Mouse (Mus musculus): ENCODE results near the gene Borcs7. TPM values are rescaled to one million over a fixed set of nuclear protein-coding genes. Genes with fewer than 3 reads are reported as not detected.

Borcs7 gene
- total RNA-seq, 2 experiments from 2014 or later: 15.8 to 17.7 TPM

- intact Hi-C loops (cut with DNase I): no loop called here
- DNase-seq: no peak
Observed at GRCm38 (mm10) chr19:46662214-46662613, 27.5 kb upstream of the Borcs7 start.

DNA sequence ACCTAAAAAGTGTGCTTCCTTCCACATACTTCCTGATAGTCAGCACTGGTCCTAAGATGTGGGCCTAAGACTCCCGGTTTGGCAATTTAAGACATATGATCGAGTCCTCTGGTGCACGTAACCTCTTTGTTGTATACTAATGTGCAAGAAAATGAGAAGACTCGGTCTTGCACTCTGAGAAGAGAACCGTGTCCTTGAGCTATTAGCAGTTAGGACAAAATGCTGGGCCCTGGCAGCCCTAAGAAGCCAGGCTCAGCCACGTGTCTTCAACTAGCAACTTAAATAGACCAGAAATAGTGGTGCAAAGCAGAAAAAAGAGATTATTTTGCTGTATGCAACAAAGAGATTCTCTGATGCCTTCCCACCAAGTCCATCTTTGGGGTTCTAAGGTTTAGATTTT is 26.9 kb upstream of the Borcs7 start:
- DNase-seq: no peak
- intact Hi-C loops (cut with DNase I): no loop called here

DNA sequence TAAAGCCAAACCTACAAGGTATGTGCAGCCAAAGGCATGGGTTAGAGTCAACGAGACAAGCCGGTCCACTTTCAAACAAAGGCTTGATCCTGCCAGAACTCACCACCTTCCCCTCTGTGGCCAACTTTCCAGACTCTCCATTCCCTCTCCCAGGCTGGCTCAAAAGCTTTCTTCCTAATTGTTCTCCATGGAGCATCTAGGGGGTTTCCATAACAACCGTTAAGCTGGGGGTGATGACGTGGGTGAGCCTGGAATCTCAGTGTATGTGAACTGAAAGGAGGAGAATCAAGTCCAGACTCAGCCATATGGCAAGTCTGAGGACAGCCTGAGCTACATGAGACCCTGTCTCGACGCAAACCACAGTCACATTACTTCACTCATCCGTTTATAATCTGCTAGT is 24.2 kb upstream of the Borcs7 start:
- DNase-seq: no peak
- intact Hi-C loops (cut with DNase I): no loop called here

- DNase-seq: no peak
- intact Hi-C loops (cut with DNase I): no loop called here
Observed at GRCm38 (mm10) chr19:46667300-46667699, 22.4 kb upstream of the Borcs7 start.

- DNase-seq: no peak
- intact Hi-C loops (cut with DNase I): no loop called here
Observed at GRCm38 (mm10) chr19:46668263-46668662, 21.4 kb upstream of the Borcs7 start.

- intact Hi-C loops (cut with DNase I): loop anchor here (2.0 to 5.0 kb wide), 2 partner anchors 71 to 202 kb away; no protein-coding TSS in a partner anchor
- no peak for DNase-seq
Observed at GRCm38 (mm10) chr19:46669802-46670201, 19.9 kb upstream of the Borcs7 start.

DNA sequence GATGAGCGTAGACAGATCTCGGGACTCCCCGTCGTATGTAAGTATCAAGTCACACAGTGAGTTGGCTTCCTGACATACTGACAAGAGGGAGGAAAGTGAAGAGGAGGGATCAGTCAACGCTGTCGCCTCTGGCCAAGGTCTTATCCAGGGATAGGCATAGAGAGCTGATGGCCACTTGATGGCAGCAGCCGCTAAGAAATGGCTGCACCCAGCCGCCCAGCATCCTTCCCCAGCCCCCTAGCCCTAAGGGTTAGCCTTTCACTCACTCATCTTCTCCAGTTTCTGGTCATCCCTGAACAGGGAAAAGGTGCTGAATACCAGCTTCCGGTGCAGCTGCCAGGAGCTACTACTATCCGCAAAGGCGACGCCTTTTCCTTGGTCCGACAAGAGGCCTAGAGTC is 19.0 kb upstream of the Borcs7 start:
- intact Hi-C loops (cut with DNase I): loop anchor here (2.0 to 5.0 kb wide), 2 partner anchors 70 to 202 kb away; no protein-coding TSS in a partner anchor
- peak; percentile 69 for DNase-seq

GRCm38 (mm10) chr19:46672766-46673418 is 16.8 kb upstream of the Borcs7 start, which contains the start of gene Cyp17a1:
TSS of gene Cyp17a1 (minus strand) at chr19:46673172.
- intact Hi-C loops (cut with DNase I): loop anchor here (5.0 kb wide), 1 partner anchor 199 kb away; no protein-coding TSS in a partner anchor
- no peak for DNase-seq

DNA sequence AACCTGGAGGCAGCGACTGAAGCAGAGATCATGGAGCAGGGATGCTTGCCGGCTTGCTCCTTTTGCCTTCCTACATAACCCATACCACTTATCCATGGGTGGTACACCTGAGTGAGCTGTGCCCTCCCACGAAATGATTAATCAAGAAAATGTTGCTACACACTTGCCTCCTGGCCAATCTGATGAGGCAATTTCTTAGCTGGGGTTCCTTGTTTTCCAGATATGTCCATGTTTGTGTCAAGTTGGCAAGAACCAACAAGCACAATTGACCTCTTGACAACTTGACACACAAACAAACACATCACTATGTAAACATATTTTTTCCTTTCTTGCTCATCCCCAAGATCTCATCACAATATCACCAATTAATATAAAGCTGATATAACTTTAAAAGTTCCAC is 14.1 kb upstream of the Borcs7 start:
- DNase-seq: no peak
- intact Hi-C loops (cut with DNase I): no loop called here

DNA sequence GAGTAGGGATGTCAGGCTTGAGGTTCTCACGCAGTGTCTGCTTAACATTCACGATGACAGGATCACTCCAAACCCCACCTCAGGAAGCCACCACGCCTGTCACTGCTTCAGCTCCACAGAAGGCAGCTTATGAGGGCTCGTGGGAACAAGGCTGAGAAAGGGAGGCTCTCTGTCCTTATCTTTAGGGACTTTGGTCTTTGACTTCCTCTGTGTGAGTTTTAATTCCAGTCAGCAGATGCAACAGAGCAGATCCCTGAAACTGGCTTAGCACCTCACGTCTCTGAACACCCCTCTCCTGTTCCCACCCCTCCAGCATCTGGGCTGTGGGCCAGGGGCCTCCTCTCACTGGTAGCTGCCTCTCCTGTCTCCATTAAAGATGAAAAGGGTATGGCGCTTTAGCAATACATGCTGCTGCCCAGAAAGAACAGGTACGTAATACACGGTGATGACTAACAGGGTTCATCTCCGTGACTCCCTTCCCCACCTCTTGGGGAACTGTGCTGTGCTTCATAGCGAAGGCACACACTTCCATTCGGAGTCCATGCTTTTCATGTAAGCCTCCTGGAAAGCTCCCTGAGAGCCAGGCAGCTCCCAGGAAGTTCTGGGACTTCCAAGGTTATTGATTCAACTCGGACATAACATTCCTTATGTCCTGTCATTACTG is 9.9 kb upstream of the Borcs7 start:
- intact Hi-C loops (cut with DNase I): no loop called here
- DNase-seq: no peak

DNA sequence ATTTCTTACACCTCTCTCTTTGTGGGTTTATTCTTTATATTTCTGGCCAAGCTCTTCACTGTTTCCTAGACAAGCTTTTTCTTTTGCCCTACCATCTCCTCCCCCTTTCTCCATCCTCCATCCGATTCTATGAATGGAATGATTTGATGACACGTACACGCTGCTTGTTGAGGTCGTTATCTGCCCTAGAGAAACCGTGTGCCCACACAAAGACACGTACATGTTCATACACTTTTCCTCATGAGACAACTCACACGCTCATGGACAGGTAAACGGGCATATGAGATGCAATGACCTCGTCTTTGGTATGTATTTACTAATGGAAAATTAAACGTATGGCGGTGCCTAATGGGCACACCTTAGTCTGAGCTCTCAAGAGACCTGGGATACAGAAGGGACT is 681 bp downstream of the Borcs7 start:
- DNase-seq: no peak

GRCm38 (mm10) chr19:46691078-46691477 is 1.4 kb downstream of the Borcs7 start:
- intact Hi-C loops (cut with DNase I): no loop called here
- no peak for DNase-seq

More for the DNA sequence above, 681 bp downstream of the Borcs7 start:
- intact Hi-C loops (cut with DNase I): no loop called here

DNA sequence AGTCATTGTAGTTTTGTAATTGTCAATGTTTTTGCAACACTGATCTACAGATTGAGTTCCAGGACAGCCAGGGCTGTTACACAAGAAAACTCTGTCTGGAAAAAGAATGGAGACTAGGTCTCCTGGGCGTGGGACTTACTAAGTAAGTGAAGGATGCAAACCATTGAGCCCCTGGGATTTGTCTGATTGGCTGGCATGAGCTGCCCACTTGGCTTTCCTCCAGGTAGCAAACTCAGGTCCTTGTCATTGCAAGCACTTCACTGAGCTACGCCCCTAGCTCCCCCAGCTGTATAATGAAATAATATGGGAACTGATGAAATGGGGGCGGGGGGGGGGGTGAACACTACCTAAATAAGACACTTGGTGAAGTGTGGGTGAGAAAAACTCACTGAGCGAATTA is 3.4 kb downstream of the Borcs7 start:
- intact Hi-C loops (cut with DNase I): no loop called here
- DNase-seq: peak; percentile 34

DNA sequence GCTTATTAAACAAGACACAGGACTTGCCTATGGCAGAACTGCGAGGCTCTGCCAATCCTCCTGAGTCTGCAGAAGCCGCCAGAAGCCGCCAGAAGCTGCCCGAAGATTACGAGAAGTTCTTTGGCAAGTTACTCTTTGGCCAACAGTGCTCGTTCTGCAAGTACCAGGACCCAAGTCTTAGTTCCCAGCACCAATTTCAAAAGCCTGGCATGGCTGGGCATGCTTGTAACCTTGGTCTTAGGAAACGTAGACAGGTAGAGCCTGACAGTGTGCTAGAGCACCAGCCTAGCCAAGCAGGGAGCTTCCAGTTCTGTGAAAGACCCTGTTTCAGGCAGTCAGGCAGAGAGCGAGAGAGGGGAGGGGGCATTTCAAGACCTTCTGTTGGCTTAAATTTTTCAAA is 6.8 kb downstream of the Borcs7 start:
- DNase-seq: no peak
- intact Hi-C loops (cut with DNase I): no loop called here

GRCm38 (mm10) chr19:46696943-46697342 is 7.2 kb downstream of the Borcs7 start:
- intact Hi-C loops (cut with DNase I): no loop called here
- DNase-seq: peak; percentile 24

GRCm38 (mm10) chr19:46697840-46698517 is 8.3 kb downstream of the Borcs7 start:
- no peak for DNase-seq
- intact Hi-C loops (cut with DNase I): no loop called here

DNA sequence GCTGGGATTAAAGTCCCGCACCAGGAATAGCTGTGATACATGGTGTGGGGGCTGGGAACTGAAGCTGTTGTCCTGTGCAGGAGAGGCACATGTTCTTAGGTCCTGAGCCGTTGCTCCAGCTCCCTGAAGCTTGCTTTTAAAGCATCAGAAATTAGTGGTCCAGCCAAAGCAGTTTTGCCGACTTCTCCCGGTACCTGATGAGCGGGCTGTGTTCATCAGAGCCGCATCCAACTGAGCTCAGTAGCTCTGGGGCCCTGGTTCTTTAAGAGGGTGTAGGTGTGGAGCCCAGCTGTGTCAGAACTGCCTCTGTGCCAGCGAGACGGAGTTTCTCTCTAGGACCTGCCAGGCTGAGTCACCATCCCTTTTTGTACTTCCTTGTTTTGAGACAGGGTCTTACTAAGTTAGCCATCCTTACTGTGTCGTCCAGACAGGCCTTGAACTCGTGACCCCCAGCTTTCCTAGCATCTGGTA is 9.3 kb downstream of the Borcs7 start:
- no peak for DNase-seq
- intact Hi-C loops (cut with DNase I): no loop called here

DNA sequence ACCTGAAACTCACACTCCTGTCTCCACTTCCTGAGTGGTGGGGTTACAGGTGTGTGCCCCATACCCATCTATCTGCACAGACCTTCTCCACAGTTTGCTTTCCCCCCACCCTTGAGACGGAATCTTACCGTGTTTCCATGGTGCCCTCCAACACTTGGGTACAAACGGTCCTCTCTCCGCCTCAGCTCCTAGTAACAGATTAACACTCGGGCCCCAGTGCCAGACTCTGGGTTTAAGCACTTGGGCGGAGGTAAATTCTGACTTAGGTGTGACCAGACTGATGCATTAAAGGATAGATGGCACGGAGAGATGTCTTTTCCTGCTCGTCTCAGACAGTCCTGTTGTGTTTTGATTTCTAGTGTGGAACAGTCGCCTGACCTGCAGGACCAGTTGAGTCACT is 11.4 kb downstream of the Borcs7 start:
- no peak for DNase-seq
- intact Hi-C loops (cut with DNase I): no loop called here

DNA sequence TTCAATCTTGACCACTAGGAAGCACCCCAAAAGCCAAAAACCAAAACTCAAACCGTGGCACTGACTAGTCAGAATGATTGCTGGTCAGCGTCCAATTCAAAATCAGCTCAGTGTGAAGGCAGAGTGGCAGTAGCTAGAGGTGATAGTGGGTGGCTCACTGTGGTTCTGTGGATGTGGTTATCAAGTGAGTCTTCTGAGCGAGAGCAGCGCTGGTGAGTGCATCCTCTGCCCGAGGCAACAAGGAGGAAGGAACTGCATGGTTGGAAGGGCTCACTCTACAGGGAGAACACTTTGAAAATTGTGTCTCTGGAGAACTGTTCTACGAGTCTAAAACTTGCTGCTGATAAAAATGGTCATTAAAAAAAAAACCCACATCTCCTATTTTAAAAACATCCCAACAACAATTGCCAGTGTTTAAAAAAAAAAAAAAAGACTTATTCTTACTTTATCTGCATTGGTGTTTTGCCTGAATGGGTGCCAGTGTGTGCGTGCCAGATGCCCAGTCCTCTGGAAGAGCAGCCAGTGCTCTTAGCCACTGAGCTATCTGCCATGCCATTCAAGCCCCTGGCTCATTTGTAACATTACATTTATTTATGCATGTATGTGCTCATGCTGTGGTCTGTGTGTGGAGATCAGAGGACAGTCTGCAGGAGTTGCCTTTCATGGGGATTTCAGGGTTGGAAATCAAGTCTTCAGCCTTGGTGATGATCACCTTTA is 16.2 kb downstream of the Borcs7 start:
- DNase-seq: no peak

DNA sequence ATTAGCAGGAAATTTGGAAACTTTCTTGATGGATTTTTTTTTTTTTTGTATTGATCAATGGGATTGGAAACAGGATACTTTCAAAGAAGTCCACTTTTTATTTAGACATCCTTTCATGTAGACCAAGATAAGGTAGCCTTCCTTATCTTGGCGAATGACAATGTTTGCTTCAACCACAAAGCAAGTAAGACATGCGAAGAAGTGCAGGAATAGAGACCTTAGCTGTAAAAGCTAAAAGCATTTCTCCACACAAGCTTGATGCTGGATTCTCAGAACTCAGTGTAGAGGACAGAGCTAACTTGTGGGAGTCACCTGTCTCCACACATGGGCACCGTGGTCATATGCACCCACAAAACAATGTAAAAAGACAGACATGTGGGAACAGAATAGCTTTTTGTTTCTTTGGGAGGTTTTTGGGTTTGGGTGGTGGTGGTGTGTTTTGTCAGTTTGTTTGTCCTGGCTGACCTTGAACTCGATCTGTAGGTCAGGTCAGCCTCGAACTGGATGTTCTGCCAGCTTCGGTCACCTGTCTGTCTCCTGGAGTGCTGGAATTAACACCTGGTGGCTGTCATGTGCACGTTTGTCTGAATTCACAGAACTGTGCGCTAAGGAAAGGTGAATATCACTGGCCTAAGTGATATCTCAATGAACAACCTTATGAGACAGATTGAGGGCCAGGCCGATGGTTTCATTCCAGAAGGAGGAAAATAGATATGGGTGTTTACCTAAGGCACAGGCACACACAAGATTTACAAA is 17.0 kb downstream of the Borcs7 start:
- DNase-seq: no peak
- intact Hi-C loops (cut with DNase I): no loop called here

More for the DNA sequence above, 16.2 kb downstream of the Borcs7 start:
- intact Hi-C loops (cut with DNase I): no loop called here
